Mouse (Mus musculus) C2C12 (cell line): ENCODE data around the gene Coq2.

ENCODE experiments used
- CTCF ChIP-seq: IDR thresholded peaks from one replicate; pipeline ENCODE4 v1.5.1; 2011; ENCODE audit not compliant: control insufficient read depth, insufficient read depth, insufficient read length
- MAX ChIP-seq: IDR thresholded peaks from one replicate; pipeline ENCODE4 v1.6.1; 2011; ENCODE audit warnings: mild to moderate bottlenecking, control low read depth
- MYOD1 ChIP-seq: IDR thresholded peaks from one replicate; pipeline ENCODE4 v1.6.1; 2011; ENCODE audit warnings: low read depth; ENCODE audit not compliant: control insufficient read depth, insufficient read length
- USF1 ChIP-seq: IDR thresholded peaks from one replicate; pipeline ENCODE4 v1.6.1; 2011; ENCODE audit warnings: low read depth, mild to moderate bottlenecking, control low read depth, moderate library complexity

- no peak for TF ChIP-seq CTCF
- no peak for TF ChIP-seq MAX
- no peak for TF ChIP-seq USF1
- no peak for TF ChIP-seq MYOD1
Observed at GRCm38 (mm10) chr5:100680542-100680933, 5.6 kb upstream of the Coq2 start.
